Mouse (Mus musculus) heart, postnatal 14 days (tissue): ENCODE data around the gene Trabd. TPM values are rescaled to one million over a fixed set of nuclear protein-coding genes. Genes with fewer than 3 reads are reported as not detected.

Experiments
- DNase-seq, 2 experiments: peaks; one replicate each; pipeline ENCODE4 v3.0.0; 2021 to 2022
- intact Hi-C: fragments of 180-260 bp; cut with DNase I; formaldehyde crosslinking; loops from one replicate; pipeline ENCODE4 v1.15.1; 2025
- total RNA-seq, 2 experiments: library from RNA; stranded (reverse); gene quantifications; 2 replicates each; pipeline ENCODE4 v1.2.3; 2021

The Trabd gene
- total RNA-seq, 2 experiments from 2014 or later: 36.7 to 43.7 TPM

GRCm38 (mm10) chr15:89122649-89123366 is 47.9 kb downstream of the Trabd start, which contains the start of gene Tubgcp6:
TSS of gene Tubgcp6 (minus strand) at chr15:89123112.
- DNase-seq: peak; percentile 94 to 97
- intact Hi-C loops: loop anchor here (10.0 kb wide), 1 partner anchor 232 kb away; the partner anchor contains the start of genes Lmf2 and Ncaph2

- intact Hi-C loops: loop anchor here (10.0 kb wide), 1 partner anchor 231 kb away; the partner anchor contains the start of genes Lmf2 and Ncaph2
- no peak for DNase-seq
These were observed 48.7 kb downstream of the Trabd start for GRCm38 (mm10) chr15:89123595-89123994.

- intact Hi-C loops: loop anchor here (10.0 kb wide), 1 partner anchor 230 kb away; the partner anchor contains the start of genes Lmf2 and Ncaph2
- DNase-seq: no peak
These were observed 49.4 kb downstream of the Trabd start for GRCm38 (mm10) chr15:89124312-89124711.

- no peak for DNase-seq
- intact Hi-C loops: loop anchor here (5.0 to 10.0 kb wide), 2 partner anchors 87 to 229 kb away; partner anchors contain the start of genes Lmf2, Ncaph2 and Ppp6r2
These were observed 50.4 kb downstream of the Trabd start for GRCm38 (mm10) chr15:89125351-89125750.

GRCm38 (mm10) chr15:89126622-89127021 is 51.7 kb downstream of the Trabd start:
- intact Hi-C loops: loop anchor here (5.0 to 10.0 kb wide), 2 partner anchors 86 to 228 kb away; partner anchors contain the start of genes Lmf2, Ncaph2 and Ppp6r2

GRCm38 (mm10) chr15:89127364-89127940 is 52.5 kb downstream of the Trabd start:
- intact Hi-C loops: loop anchor here (5.0 to 10.0 kb wide), 2 partner anchors 85 to 227 kb away; partner anchors contain the start of genes Lmf2, Ncaph2 and Ppp6r2
- no peak for DNase-seq

More at GRCm38 (mm10) chr15:89126622-89127021, 51.7 kb downstream of the Trabd start:
- no peak for DNase-seq

GRCm38 (mm10) chr15:89128382-89129350 is 53.7 kb downstream of the Trabd start, which contains the start of gene Hdac10:
TSS of gene Hdac10 (minus strand) at chr15:89128700.
- intact Hi-C loops: loop anchor here (5.0 to 10.0 kb wide), 2 partner anchors 84 to 226 kb away; partner anchors contain the start of genes Lmf2, Ncaph2 and Ppp6r2
- DNase-seq: peak; percentile 85

GRCm38 (mm10) chr15:89130245-89130644 is 55.3 kb downstream of the Trabd start:
- no peak for DNase-seq
- intact Hi-C loops: no loop called here

GRCm38 (mm10) chr15:89131316-89131715 is 56.4 kb downstream of the Trabd start:
- intact Hi-C loops: no loop called here
- DNase-seq: no peak

Other genes with a start within 250 kb of the Trabd start
- gene Pim3, start 212.9 kb upstream of the Trabd start, total RNA-seq: 10 to 100 TPM; 97.7 to 97.8 TPM
- gene Ttll8, start 120.7 kb upstream of the Trabd start, total RNA-seq: not detected
- gene Mlc1, start 96.1 kb upstream of the Trabd start, total RNA-seq: not detected
- gene Mov10l1, start 92.2 kb upstream of the Trabd start, total RNA-seq: 10 to 100 TPM; 72.2 to 81.8 TPM
- gene Panx2, start 15.4 kb upstream of the Trabd start, total RNA-seq: 1 to 10 TPM in 1 of 2 experiments, under 1 TPM in 1; 0.76 to 1.9 TPM
- 10 to 100 TPM; 13.6 to 13.8 TPM for gene Selenoo, start 14.0 kb downstream of the Trabd start, total RNA-seq
- 10 to 100 TPM; 12.0 to 12.7 TPM for gene Tubgcp6, start 48.0 kb downstream of the Trabd start, total RNA-seq
- gene Hdac10, start 53.6 kb downstream of the Trabd start, total RNA-seq: 1 to 10 TPM; 7.2 to 8.4 TPM
- gene Mapk12, start 65.6 kb downstream of the Trabd start, total RNA-seq: 10 to 100 TPM; 16.8 to 18.7 TPM
- gene Mapk11, start 74.5 kb downstream of the Trabd start, total RNA-seq: 1 to 10 TPM; 2.3 to 3.7 TPM
- 100 to 1,000 TPM in 1 of 2 experiments, 10 to 100 TPM in 1; 98.2 to 101 TPM for gene Plxnb2, start 105.7 kb downstream of the Trabd start, total RNA-seq
- 10 to 100 TPM in 1 of 2 experiments, 1 to 10 TPM in 1; 9.7 to 10.1 TPM for gene Dennd6b, start 121.4 kb downstream of the Trabd start, total RNA-seq
- gene Ppp6r2, start 136.4 kb downstream of the Trabd start, total RNA-seq: 10 to 100 TPM; 57.8 to 61.2 TPM
- 10 to 100 TPM; 70.7 to 74.7 TPM for gene Sbf1, start 240.2 kb downstream of the Trabd start, total RNA-seq
- gene Adm2, start 247.6 kb downstream of the Trabd start, total RNA-seq: not detected